Comparison of ENCODE assay signal across 28 mouse cellular contexts in the genomic region with DNA sequence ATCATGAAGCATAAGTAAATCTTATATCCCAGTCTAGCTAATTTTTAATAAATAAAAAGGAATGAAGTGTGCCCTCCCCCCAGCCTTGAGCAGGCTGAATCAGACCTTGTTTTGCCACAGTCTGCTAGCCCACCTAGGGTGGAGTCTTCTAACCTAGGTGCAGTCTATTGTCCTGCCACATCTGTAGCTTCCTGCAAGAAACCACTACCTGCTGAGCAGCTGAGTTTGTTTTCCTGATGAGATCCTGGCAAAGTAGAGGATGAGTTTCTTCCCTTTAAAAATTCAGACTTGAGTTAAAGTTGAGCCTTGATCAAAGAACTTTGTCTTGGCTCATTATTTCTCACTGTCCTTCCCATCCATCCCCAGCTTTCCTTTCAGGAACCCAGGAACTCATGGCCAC.
A peak's percentile ranks its signal among the peaks of the same experiment; 100 is the strongest.
DNase-seq lines count a peak whose midpoint lies in the region; ATAC-seq and TF ChIP-seq lines count a peak whose summit lies in the region.
"Had no signal": no experiment of that assay in that cellular context is flagged by ENCODE, and none has a peak within 500 bp of the region (broad histone marks: within the 10 kb centered on the region; RNA-seq: fewer than 3 reads in every experiment).

No protein-coding gene starts in this region.

- TF ChIP-seq CTCF in E14TG2a.4 (conservative IDR thresholded peaks at IDR 0.05; ENCODE audit: low read length): no peak

- peak overlapping the region; percentile 54 for H3K4me3 ChIP-seq in E14TG2a.4 (replicated peaks; ENCODE audit: low read length)
- H3K4me3 ChIP-seq in hindbrain, embryonic 10.5 days: no peak overlapping the region
- no peak overlapping the region for H3K4me3 ChIP-seq in forebrain, embryonic 14.5 days (ENCODE audit: low read depth, low read length)
- H3K4me3 ChIP-seq: embryonic facial prominence, embryonic 13.5 days; embryonic facial prominence, embryonic 15.5 days; erythroblast, embryonic 14.5 days; forebrain, embryonic 10.5 days; forebrain, embryonic 12.5 days; forebrain, embryonic 15.5 days had no signal

- no peak overlapping the region for H3K9ac ChIP-seq in forebrain, embryonic 14.5 days (ENCODE audit: low read length)
- H3K9ac ChIP-seq: embryonic facial prominence, embryonic 13.5 days; embryonic facial prominence, embryonic 15.5 days; forebrain, embryonic 12.5 days; forebrain, embryonic 15.5 days; forebrain, postnatal 0 days had no signal

- no peak overlapping the region for H3K4me2 ChIP-seq in forebrain, embryonic 14.5 days (ENCODE audit: low read length)
- H3K4me2 ChIP-seq: embryonic facial prominence, embryonic 13.5 days; embryonic facial prominence, embryonic 15.5 days; forebrain, embryonic 12.5 days; forebrain, embryonic 15.5 days had no signal

- H3K9me3 ChIP-seq in E14TG2a.4 (ENCODE audit: low read length): peaks cover 21% of the 10 kb centered on the region
- no peaks in the 10 kb centered on the region for H3K9me3 ChIP-seq in hindbrain, embryonic 10.5 days
- no peaks in the 10 kb centered on the region for H3K9me3 ChIP-seq in forebrain, embryonic 14.5 days (replicated peaks; ENCODE audit: control insufficient read depth, low read length)
- H3K9me3 ChIP-seq: embryonic facial prominence, embryonic 13.5 days; embryonic facial prominence, embryonic 15.5 days; forebrain, embryonic 10.5 days; forebrain, embryonic 12.5 days; forebrain, embryonic 15.5 days; G1E had no signal

- peaks cover 48% of the 10 kb centered on the region for H3K4me1 ChIP-seq in E14TG2a.4 (replicated peaks; ENCODE audit: low read depth, low read length)
- no peaks in the 10 kb centered on the region for H3K4me1 ChIP-seq in hindbrain, embryonic 10.5 days (replicated peaks)
- no peaks in the 10 kb centered on the region for H3K4me1 ChIP-seq in forebrain, embryonic 14.5 days (ENCODE audit: control insufficient read depth, insufficient read depth, low read length)
- H3K4me1 ChIP-seq: embryonic facial prominence, embryonic 13.5 days; embryonic facial prominence, embryonic 15.5 days; forebrain, embryonic 10.5 days; forebrain, embryonic 12.5 days; forebrain, embryonic 15.5 days had no signal

- peak; percentile 75 for DNase-seq in ES-CJ7 (ENCODE audit: low read depth, low spot score)
- DNase-seq in R1 (ENCODE audit: low read depth, low spot score): peak; percentile 76
- DNase-seq in hindbrain, embryonic 10.5 days (ENCODE audit: low spot score): no peak
- DNase-seq in forebrain, embryonic 14.5 days (ENCODE audit: low spot score): no peak
- DNase-seq: adrenal gland, adult 8-10 months; adrenal gland, postnatal 14 days; adrenal gland, postnatal 36 days; B cell, adult 2 months; cerebellum, adult 11-12 months; cerebellum, adult 2 months; cerebellum, adult 9-11 months; cerebellum, postnatal 14 days; cerebellum, postnatal 36 days; embryo, embryonic 11 days; forebrain, postnatal 0 days had no signal

- no peak for ATAC-seq in frontal cortex, adult (ENCODE audit: low TSS enrichment)
- ATAC-seq in forebrain, embryonic 14.5 days: no peak
- ATAC-seq: activated CD4-positive, CD25-positive, alpha-beta regulatory T cell, adult 4 months; CD4-positive, CD25-positive, alpha-beta regulatory T cell, adult 4 months; forebrain, embryonic 15.5 days; forebrain, postnatal 0 days; Patski had no signal

- H3K27me3 ChIP-seq in E14TG2a.4 (ENCODE audit: insufficient read depth, low read length): no peaks in the 10 kb centered on the region
- no peaks in the 10 kb centered on the region for H3K27me3 ChIP-seq in hindbrain, embryonic 10.5 days (ENCODE audit: insufficient read depth, poor library complexity, severe bottlenecking)
- no peaks in the 10 kb centered on the region for H3K27me3 ChIP-seq in forebrain, embryonic 14.5 days (replicated peaks; ENCODE audit: control insufficient read depth, insufficient read depth, low read length)
- H3K27me3 ChIP-seq: CH12.LX; embryonic facial prominence, embryonic 13.5 days; embryonic facial prominence, embryonic 15.5 days; forebrain, embryonic 12.5 days; forebrain, embryonic 15.5 days had no signal

- H3K36me3 ChIP-seq in E14TG2a.4 (ENCODE audit: insufficient read depth, low read length): no peaks in the 10 kb centered on the region; the same call in 1 of the 2 replicates
- no peaks in the 10 kb centered on the region for H3K36me3 ChIP-seq in hindbrain, embryonic 10.5 days
- H3K36me3 ChIP-seq in forebrain, embryonic 14.5 days (ENCODE audit: control insufficient read depth, insufficient read depth, low read length): no peaks in the 10 kb centered on the region
- H3K36me3 ChIP-seq: embryonic facial prominence, embryonic 13.5 days; embryonic facial prominence, embryonic 15.5 days; forebrain, embryonic 10.5 days; forebrain, embryonic 12.5 days; forebrain, embryonic 15.5 days; G1E had no signal

- H3K27ac ChIP-seq in hindbrain, embryonic 10.5 days: no peak overlapping the region
- no peak overlapping the region for H3K27ac ChIP-seq in forebrain, embryonic 14.5 days (ENCODE audit: low read depth, low read length)
- H3K27ac ChIP-seq: embryonic facial prominence, embryonic 13.5 days; embryonic facial prominence, embryonic 15.5 days; forebrain, embryonic 10.5 days; forebrain, embryonic 12.5 days; forebrain, embryonic 15.5 days had no signal

Comparison
In these comparisons a context has a peak if more than half of its experiments do, and no peak if none do; other contexts are left out.
1. DNase-seq: peak in ES-CJ7 (single experiment) and R1 (single experiment); none in hindbrain, embryonic 10.5 days (single experiment) and forebrain, embryonic 14.5 days (single experiment).